Mouse (Mus musculus) lung, postnatal 0 days (tissue): ENCODE data around the gene Cfd. TPM values are rescaled to one million over a fixed set of nuclear protein-coding genes. Genes with fewer than 3 reads are reported as not detected.

Experiments
- ATAC-seq: fragments of 200-750 bp; cut with Nextera tagmentation; 2 replicates; pipeline ENCODE4 v1.8.0; 2017; ENCODE audit warnings: moderate library complexity
- DNase-seq: peaks from one replicate; pipeline ENCODE4 v3.0.0-alpha.2; 2016; ENCODE audit warnings: low spot score
- H3K27ac ChIP-seq: fragments of 300-500 bp; sonication (generic); 2 replicates; pipeline ENCODE4 v1.5.1; 2014; ENCODE audit warnings: antibody characterized with exemption, mild to moderate bottlenecking, low read length, mixed read lengths
- H3K27me3 ChIP-seq: fragments of 300-500 bp; sonication (generic); replicated peaks from 2 replicates; pipeline ENCODE4 v1.6.1; 2014; ENCODE audit warnings: low read length, mixed read lengths; ENCODE audit not compliant: insufficient read depth
- H3K36me3 ChIP-seq: fragments of 300-500 bp; sonication (generic); 2 replicates; pipeline ENCODE4 v1.6.1; 2014; ENCODE audit warnings: low read length, mixed read lengths; ENCODE audit not compliant: insufficient read depth
- H3K4me1 ChIP-seq: fragments of 300-500 bp; sonication (generic); 2 replicates; pipeline ENCODE4 v1.6.1; 2014; ENCODE audit warnings: antibody characterized with exemption, low read depth, low read length, mixed read lengths; ENCODE audit not compliant: insufficient read depth
- H3K4me2 ChIP-seq: fragments of 300-500 bp; sonication (generic); replicated peaks from 2 replicates; pipeline ENCODE4 v1.6.1; 2014; ENCODE audit warnings: low read depth, mild to moderate bottlenecking, low read length, moderate library complexity, mixed read lengths
- H3K4me3 ChIP-seq: fragments of 300-500 bp; sonication (generic); 2 replicates; pipeline ENCODE4 v1.5.1; 2014; ENCODE audit warnings: low read depth, low read length
- H3K9ac ChIP-seq: fragments of 300-500 bp; sonication (generic); replicated peaks from 2 replicates; pipeline ENCODE4 v1.6.1; 2014; ENCODE audit warnings: low read depth, mild to moderate bottlenecking
- H3K9me3 ChIP-seq: fragments of 300-500 bp; sonication (generic); 2 replicates; pipeline ENCODE4 v1.6.1; 2016; ENCODE audit warnings: low read length, mixed read lengths
- CTCF ChIP-seq: IDR thresholded peaks from 2 replicates; pipeline ENCODE4 v1.5.1; 2016; ENCODE audit warnings: antibody characterized with exemption, mild to moderate bottlenecking
- EP300 ChIP-seq: IDR thresholded peaks from 2 replicates; pipeline ENCODE4 v1.6.1; 2016; ENCODE audit warnings: antibody characterized with exemption, mild to moderate bottlenecking, control low read depth
- WGBS: fragments of 180-500 bp; shearing (Covaris S2); extraction: QIAGEN DNeasy Blood & Tissue Kit; methylation state at CpG from one replicate; pipeline ENCODE4 v1.1.7; 2014; 5-methylcytosine and 5-hydroxymethylcytosine counted together
- polyA plus RNA-seq: library from polyadenylated mRNA; unstranded; fragments of >200 nt; fragmentation: Nextera tagmentation; extraction: Ambion mirVana; gene quantifications from 2 replicates; pipeline ENCODE4 v1.2.1, GENCODE M21; 2015

Gene Cfd
- polyA plus RNA-seq, 1 experiment from 2014 or later = not detected

DNA sequence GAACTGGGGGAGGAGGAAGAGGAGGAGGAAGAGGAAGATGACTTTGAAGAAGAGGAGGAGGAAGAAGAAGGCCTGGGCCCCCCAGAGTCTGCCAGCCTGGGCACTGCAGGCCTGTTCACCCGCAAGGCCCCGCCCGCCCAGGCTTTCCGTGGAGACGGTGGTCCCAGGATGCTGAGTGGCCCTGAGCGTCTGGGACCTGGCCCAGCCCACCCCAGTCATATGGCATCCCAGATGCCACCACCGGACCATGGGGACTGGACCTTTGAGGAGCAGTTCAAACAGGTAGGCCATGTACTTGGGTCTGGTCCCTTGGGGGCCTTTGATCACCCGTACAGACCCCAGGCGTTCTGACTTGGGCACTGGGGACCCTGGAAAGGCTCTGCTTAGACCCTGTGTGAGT lies 41.1 kb downstream of the Cfd start:
- Histone ChIP-seq H3K27ac (peak overlapping the region; percentile 16), H3K4me3 (no peak overlapping the region), H3K9me3 (no peaks in the 10 kb centered on the region), H3K27me3 (no peaks in the 10 kb centered on the region), H3K4me1 (peaks cover 53% of the 10 kb centered on the region), H3K4me2 (no peak overlapping the region), H3K36me3 (peaks cover 12% of the 10 kb centered on the region; the same call in 1 of the 2 replicates), H3K9ac (no peak overlapping the region)
- 79% methylated on average over 9 of the region's 9 CpGs for WGBS
- ATAC-seq = no peak
- TF ChIP-seq CTCF (no peak), EP300 (no peak)
- DNase-seq = no peak

DNA sequence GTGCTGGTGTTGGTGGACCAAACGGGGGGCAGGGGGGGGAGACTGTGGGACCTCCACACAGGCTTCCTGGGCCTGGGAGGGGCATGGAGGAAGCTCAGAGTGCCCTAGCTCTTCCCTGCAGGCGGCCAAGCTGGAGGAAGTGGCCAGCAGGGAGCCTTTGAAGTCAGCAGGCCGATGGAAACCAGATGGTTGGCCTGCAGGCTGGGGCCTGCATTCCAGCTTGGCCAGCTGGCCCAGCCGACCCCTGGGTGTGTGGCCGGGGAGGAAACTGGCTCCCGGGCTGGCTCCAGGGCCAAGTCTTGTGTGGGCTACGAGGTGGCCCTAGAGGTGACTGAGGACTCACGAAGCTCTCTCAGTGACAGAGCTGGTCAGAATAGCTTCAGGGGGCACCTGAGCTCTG lies 42.1 kb downstream of the Cfd start:
- WGBS = 26% methylated on average over 8 of the region's 8 CpGs
- peak; percentile 91 for DNase-seq

DNA sequence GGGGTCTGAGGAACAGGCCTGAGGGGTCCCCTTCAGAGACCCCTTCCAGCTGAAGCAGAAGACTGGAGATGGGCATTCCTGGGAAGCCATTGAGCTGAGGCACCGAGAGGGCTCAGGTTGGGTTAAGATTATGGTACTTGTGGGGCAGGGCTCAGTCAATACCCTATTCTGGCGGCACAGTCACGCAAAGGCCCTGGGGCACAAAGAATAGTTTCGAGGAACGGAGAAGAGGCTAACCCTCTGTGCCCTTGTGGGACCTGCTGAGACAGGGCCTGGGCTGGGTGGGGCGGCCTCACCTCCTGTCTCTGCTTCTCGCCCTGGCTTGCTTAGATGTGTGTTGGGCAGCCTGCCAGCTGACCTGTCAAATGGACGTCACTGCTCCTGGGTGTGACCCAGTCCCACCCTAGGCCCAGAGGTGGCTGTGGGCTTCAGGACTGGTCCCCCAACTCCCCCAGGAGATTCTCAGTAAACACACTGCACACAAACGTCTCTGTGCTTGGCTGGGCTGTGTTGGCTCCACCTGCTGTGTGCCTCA lies 42.6 kb downstream of the Cfd start:
- WGBS = 50% methylated on average over 9 of the region's 9 CpGs
- Histone ChIP-seq H3K9ac (no peak overlapping the region), H3K9me3 (no peaks in the 10 kb centered on the region), H3K4me3 (no peak overlapping the region), H3K27me3 (no peaks in the 10 kb centered on the region), H3K36me3 (peaks cover 12% of the 10 kb centered on the region; the same call in 1 of the 2 replicates), H3K4me2 (no peak overlapping the region), H3K27ac (peak overlapping the region; percentile 65), H3K4me1 (peaks cover 67% of the 10 kb centered on the region)
- TF ChIP-seq CTCF (no peak), EP300 (no peak)
- no peak for DNase-seq
- no peak for ATAC-seq

More for the DNA sequence above, 42.1 kb downstream of the Cfd start:
- ATAC-seq = peak; percentile 6
- H3K9me3 ChIP-seq = no peaks in the 10 kb centered on the region
- no peak overlapping the region for H3K9ac ChIP-seq
- H3K4me3 ChIP-seq = no peak overlapping the region
- no peak overlapping the region for H3K4me2 ChIP-seq
- peaks cover 62% of the 10 kb centered on the region for H3K4me1 ChIP-seq
- no peaks in the 10 kb centered on the region for H3K27me3 ChIP-seq
- peaks cover 12% of the 10 kb centered on the region; the same call in 1 of the 2 replicates for H3K36me3 ChIP-seq
- peak; percentile 40 for TF ChIP-seq CTCF
- 0 out of 2 replicates have a peak, but pooled peaks have one; percentile 29 for TF ChIP-seq EP300
- peak overlapping the region; percentile 51 for H3K27ac ChIP-seq

DNA sequence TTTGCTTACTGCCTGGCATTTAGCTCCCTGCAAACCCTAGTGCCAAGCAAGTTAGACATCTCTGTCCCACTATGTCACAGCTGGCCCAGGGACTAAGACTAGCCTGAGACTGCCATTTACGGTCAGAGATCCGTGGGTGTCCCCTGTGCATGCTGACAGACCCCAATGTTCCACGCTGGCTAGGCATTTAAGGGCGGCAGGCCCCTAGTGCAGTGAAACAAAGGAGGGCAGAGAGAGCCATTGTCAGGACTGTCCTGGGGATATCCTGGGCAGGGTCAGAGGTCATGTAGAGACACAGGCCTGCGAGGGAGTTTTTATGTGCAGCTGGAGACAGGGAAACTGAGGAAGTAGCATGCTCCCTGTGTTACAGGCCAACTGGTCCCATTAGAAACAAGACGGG lies 43.2 kb downstream of the Cfd start:
- Histone ChIP-seq H3K36me3 (peaks cover 12% of the 10 kb centered on the region; the same call in 1 of the 2 replicates), H3K27ac (peak overlapping the region; percentile 65), H3K4me1 (peaks cover 67% of the 10 kb centered on the region), H3K9me3 (no peaks in the 10 kb centered on the region), H3K9ac (no peak overlapping the region), H3K4me3 (no peak overlapping the region), H3K27me3 (no peaks in the 10 kb centered on the region), H3K4me2 (no peak overlapping the region)
- no peak for ATAC-seq
- WGBS = 58% methylated on average over 6 of the region's 6 CpGs
- TF ChIP-seq EP300 (no peak), CTCF (no peak)
- no peak for DNase-seq

DNA sequence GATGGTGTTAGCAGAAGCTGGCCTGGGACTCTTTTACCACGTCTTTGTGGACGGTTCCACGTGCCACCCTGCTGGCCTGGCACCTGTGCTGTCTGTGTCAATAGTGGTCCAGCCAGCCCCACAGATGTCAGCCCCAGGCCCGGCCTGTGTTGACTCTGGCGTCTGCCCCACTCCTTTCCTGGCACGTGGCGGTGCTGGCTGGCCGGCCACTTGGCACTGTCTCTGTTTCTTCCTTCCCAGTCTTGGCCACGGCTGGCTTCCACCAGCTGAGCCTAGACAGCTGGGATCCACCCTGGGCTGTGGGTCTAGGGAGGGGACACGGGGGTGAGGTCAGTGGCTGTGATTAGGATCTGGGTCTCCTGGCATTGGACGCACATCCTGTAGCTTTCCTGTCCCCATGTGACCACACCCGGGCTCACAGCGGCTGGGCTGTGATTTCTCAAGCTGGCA lies 43.6 kb downstream of the Cfd start:
- Histone ChIP-seq H3K36me3 (peaks cover 12% of the 10 kb centered on the region; the same call in 1 of the 2 replicates), H3K4me1 (peaks cover 62% of the 10 kb centered on the region), H3K27ac (peak overlapping the region; percentile 65), H3K9ac (no peak overlapping the region), H3K4me2 (no peak overlapping the region), H3K27me3 (no peaks in the 10 kb centered on the region), H3K9me3 (no peaks in the 10 kb centered on the region), H3K4me3 (no peak overlapping the region)
- WGBS = 4% methylated on average over 13 of the region's 13 CpGs
- ATAC-seq (peak; percentile 84), DNase-seq (peak; percentile 95)
- TF ChIP-seq CTCF (no peak; the same call in 1 of the 2 replicates), EP300 (peak; percentile 98)

DNA sequence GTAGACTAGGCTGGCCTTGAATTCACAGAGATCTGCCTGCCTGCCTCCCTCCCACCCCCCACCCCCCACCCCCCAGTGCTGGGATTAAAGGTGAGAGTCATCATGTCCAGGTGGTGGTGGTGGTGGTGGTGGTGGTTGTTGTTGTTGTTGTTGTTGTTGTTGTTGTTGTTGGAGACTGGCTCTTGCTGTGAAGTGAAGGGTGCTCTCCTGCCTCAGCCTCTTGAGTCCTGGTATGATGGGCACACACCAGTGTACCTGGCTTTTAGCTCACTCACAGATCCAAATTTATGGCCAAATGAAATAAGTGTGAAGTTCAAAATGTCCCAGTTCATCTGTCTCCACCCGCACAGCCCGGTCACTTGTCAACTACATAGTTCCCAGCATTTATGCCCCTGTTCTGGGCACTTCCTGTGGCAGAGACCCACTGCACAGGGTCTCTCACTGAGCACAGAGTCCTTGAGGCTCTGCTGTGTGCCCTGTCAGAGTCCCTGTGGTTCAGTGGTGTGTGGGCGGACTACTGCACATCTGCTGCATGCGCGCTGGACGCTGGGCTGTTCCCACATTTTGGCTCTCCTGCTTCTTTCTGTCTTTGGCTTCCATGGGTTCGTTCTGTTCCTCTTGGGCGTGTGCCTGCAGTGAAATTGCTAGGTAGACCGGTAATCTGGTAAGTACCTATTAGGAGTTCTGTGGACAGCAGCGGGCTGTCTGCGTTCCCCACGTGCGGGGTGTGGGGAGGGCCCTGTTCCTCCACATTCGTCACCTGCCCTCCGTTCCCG lies 44.3 kb downstream of the Cfd start:
- DNase-seq (no peak), ATAC-seq (no peak)
- no peaks in the 10 kb centered on the region for H3K27me3 ChIP-seq
- no peak overlapping the region for H3K4me3 ChIP-seq
- TF ChIP-seq EP300 (no peak), CTCF (no peak)
- H3K36me3 ChIP-seq = peaks cover 12% of the 10 kb centered on the region; the same call in 1 of the 2 replicates
- 84% methylated on average over 16 of the region's 16 CpGs for WGBS
- H3K27ac ChIP-seq = peak overlapping the region; percentile 65
- peaks cover 59% of the 10 kb centered on the region for H3K4me1 ChIP-seq
- H3K4me2 ChIP-seq = no peak overlapping the region
- no peak overlapping the region for H3K9ac ChIP-seq
- no peaks in the 10 kb centered on the region for H3K9me3 ChIP-seq
